Mouse (Mus musculus) heart, adult 18-20 months (tissue): ENCODE measurements around the gene Ankrd33. TPM values are rescaled to one million over a fixed set of nuclear protein-coding genes. Genes with fewer than 3 reads are reported as not detected.
A peak's percentile ranks its signal among the peaks of the same experiment; 100 is the strongest.

ENCODE experiments used
- DNase-seq, 2 experiments: peaks; one replicate each; pipeline ENCODE4 v3.0.0; 2021 to 2022; ENCODE audit warnings: mixed read lengths in 1 of 2
- long read RNA-seq, 2 experiments: library from polyadenylated mRNA; stranded (forward); transcript quantifications; one replicate each; pipeline ENCODE4 v2.0.0; 2021
- total RNA-seq, 2 experiments: library from RNA; stranded (reverse); gene quantifications; 2 replicates each; pipeline ENCODE4 v1.2.3; 2021

Gene Ankrd33
- total RNA-seq, result not detected
- long read RNA-seq, experiment 1, result 0 reads
- long read RNA-seq, experiment 2, result 0 reads

- no peak for DNase-seq
These were observed at the start of gene Ankrd33 for GRCm38 (mm10) chr15:101115511-101116110. Gene Ankrd33 (plus strand): TSS chr15:101115755.

- DNase-seq, result no peak
These were observed 49.1 kb upstream of the Ankrd33 start for GRCm38 (mm10) chr15:101066364-101066847.

GRCm38 (mm10) chr15:101066920-101067696 lies 48.4 kb upstream of the Ankrd33 start:
- no peak for DNase-seq

GRCm38 (mm10) chr15:101068029-101068428 lies 47.5 kb upstream of the Ankrd33 start:
- peak; percentile 53 to 80 for DNase-seq

- DNase-seq, result no peak
These were observed 46.9 kb upstream of the Ankrd33 start for GRCm38 (mm10) chr15:101068671-101069070.

DNA sequence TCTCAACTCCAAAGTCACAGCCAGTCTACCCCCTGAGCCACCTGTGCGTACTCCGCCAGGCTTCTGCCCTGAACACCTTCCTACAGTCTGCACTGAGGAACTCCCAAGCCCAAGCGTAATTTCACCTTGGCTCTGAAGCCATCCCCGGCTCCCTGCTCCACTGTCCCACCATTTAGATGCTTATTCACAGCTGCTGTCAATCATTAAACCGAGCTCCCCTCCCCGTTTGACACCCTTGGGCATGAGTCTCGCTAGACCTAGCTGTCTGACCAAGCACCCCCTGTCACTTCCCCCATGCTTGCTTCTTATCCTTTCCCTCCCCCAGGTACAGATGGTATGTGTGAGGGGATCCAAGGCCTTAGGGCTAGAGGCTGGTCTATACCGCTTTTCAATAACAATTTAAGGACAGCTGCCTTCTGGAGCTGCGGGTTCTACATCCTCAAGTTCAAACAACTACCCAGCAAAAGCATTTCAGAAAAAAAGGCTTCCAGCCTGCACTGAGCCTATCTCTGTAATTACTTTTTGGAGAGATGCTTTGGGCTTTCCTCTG lies 45.8 kb upstream of the Ankrd33 start:
- no peak for DNase-seq

- DNase-seq, result no peak
These were observed 44.8 kb upstream of the Ankrd33 start for GRCm38 (mm10) chr15:101070762-101071161.

GRCm38 (mm10) chr15:101072736-101073135 lies 42.8 kb upstream of the Ankrd33 start:
- peak in 1 of 2 experiments; percentile 44 for DNase-seq

GRCm38 (mm10) chr15:101074067-101074466 lies 41.5 kb upstream of the Ankrd33 start:
- no peak for DNase-seq

- no peak for DNase-seq
These were observed 40.4 kb upstream of the Ankrd33 start for GRCm38 (mm10) chr15:101075150-101075549.

DNA sequence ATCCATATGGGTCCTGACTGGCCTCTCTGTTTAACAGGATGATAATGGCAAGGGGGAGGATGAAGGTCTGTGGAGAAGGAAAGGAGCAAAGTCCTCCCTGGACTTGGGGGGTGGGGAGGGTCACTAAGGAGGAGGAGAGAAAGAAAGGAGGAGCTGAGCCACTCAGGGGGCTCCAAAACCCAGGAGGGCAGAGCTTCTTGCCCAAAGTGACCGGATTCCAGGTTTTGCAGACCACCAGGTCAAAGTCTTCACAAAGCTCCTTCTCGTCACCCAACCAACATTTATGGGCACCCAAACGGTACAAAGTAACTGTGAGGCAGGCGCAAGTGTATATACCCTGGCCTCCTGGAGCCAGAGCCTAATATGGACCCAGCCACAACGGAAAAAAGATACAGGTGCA lies 39.9 kb upstream of the Ankrd33 start:
- no peak for DNase-seq

GRCm38 (mm10) chr15:101076071-101077000 lies 39.2 kb upstream of the Ankrd33 start:
- no peak for DNase-seq

- peak in 1 of 2 experiments; percentile 45 for DNase-seq
These were observed 38.3 kb upstream of the Ankrd33 start for GRCm38 (mm10) chr15:101077001-101077812.

GRCm38 (mm10) chr15:101077813-101078730 lies 37.5 kb upstream of the Ankrd33 start, which contains the start of gene Fignl2:
Gene Fignl2 (minus strand): TSS chr15:101078567.
- DNase-seq, result peak in 1 of 2 experiments; percentile 37

- DNase-seq, result peak; percentile 91 to 95
These were observed 36.8 kb upstream of the Ankrd33 start for GRCm38 (mm10) chr15:101078731-101079156.

GRCm38 (mm10) chr15:101080031-101080520 lies 35.5 kb upstream of the Ankrd33 start:
- no peak for DNase-seq

DNA sequence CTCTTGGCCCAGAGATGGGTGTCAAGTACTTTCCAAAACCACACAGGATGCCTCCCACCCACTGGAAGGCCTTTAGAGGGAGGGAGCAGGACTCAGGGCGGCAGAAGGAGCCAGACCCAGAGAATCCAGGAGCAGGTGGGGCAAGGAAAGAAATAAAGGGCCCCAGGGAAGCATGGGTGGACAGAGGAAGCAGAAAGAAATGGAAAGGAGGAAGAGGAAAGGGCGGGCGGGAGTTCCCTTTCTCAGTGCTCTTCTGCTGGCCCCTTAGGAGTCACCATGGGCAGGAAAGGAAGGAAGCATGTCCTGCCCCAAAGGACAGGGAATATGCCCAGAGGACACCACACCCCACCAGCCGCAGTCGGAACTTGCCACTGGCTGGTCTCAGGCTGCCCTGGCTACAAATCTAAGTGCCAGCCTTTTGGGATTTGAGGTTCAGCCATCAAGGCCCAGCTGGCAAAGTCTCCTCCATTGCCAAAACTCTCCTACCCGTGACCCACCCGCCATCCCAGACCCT lies 34.5 kb upstream of the Ankrd33 start:
- DNase-seq, result peak in 1 of 2 experiments; percentile 58

GRCm38 (mm10) chr15:101082236-101082635 lies 33.3 kb upstream of the Ankrd33 start:
- peak in 1 of 2 experiments; percentile 44 for DNase-seq

DNA sequence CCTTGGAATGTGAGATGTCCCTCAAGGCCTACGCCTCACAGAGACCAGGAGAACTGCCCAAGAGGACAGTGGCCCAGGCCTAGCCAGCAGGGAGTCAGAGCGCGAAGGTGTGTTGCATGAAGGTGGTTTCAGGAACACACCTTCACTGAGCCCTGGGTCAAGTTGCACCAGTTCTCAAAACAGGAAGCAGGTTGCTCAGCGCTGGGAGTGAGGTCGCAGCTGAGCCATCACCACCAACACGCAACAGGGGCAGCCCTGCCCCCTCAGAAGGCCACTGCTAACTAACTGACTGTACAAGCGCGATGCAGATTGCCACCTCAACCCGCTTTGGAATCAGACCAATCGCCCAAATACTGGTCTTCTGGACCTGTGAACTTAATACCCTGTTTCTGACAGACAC lies 31.1 kb upstream of the Ankrd33 start:
- no peak for DNase-seq
